Comparison of ENCODE assay signal across 25 mouse cellular contexts in genomic region chr17:28193559-28193958, GRCm38 (mm10). TPM values are rescaled to one million over a fixed set of nuclear protein-coding genes. Genes with fewer than 3 reads are reported as not detected.
DNase-seq lines count a peak whose midpoint lies in the region; ATAC-seq and TF ChIP-seq lines count a peak whose summit lies in the region.
"Had no signal": no experiment of that assay in that cellular context is flagged by ENCODE, and none has a peak within 500 bp of the region (broad histone marks: within the 10 kb centered on the region; RNA-seq: fewer than 3 reads in every experiment).

No protein-coding gene starts in this region.

- 95% methylated on average over 3 of the region's 3 CpGs for WGBS in midbrain, embryonic 11.5 days
- WGBS in midbrain, embryonic 10.5 days, result 87% methylated on average over 3 of the region's 3 CpGs
- 93% methylated on average over 3 of the region's 3 CpGs for WGBS in hindbrain, postnatal 0 days

- no peak for ATAC-seq in midbrain, embryonic 11.5 days (ENCODE audit: low FRiP score)
- no peak for ATAC-seq in hindbrain, postnatal 0 days
- ATAC-seq: activated CD4-positive, CD25-positive, alpha-beta regulatory T cell, adult 4 months; forebrain, embryonic 14.5 days; intestine, embryonic 16.5 days; Patski had no signal

- no peak overlapping the region for H3K4me3 ChIP-seq in midbrain, embryonic 11.5 days (ENCODE audit: low read depth, low read length)
- H3K4me3 ChIP-seq in midbrain, embryonic 10.5 days, result no peak overlapping the region
- H3K4me3 ChIP-seq in hindbrain, postnatal 0 days (ENCODE audit: low read length), result no peak overlapping the region
- H3K4me3 ChIP-seq: embryonic facial prominence, embryonic 10.5 days; erythroblast, embryonic 14.5 days; forebrain, embryonic 10.5 days; heart, embryonic 15.5 days; hindbrain, embryonic 13.5 days had no signal

- DNase-seq in midbrain, embryonic 11.5 days (ENCODE audit: low spot score, missing footprints), result peak; percentile 59
- no peak for DNase-seq in midbrain, embryonic 10.5 days (ENCODE audit: low spot score)
- peak; percentile 39 for DNase-seq in CD4-positive helper T cell, adult 2 months (ENCODE audit: low read depth, low spot score)
- DNase-seq in brain, adult 2 months (ENCODE audit: low read depth, low spot score), result peak; percentile 48
- DNase-seq in lung, adult 18-20 months, result no peak
- no peak for DNase-seq in hindbrain, postnatal 0 days (ENCODE audit: low spot score)
- DNase-seq in spleen, postnatal 14 days (ENCODE audit: low spot score in 2 of 2), result no peak
- DNase-seq: adrenal gland, postnatal 14 days; cerebellum, adult 18-20 months; cerebellum, adult 9-11 months; cerebellum, postnatal 36 days; gastrocnemius, postnatal 10 days; heart, adult 18-20 months; heart, postnatal 14 days had no signal

- H3K9me3 ChIP-seq in midbrain, embryonic 11.5 days (ENCODE audit: control insufficient read depth, low read length), result no peaks in the 10 kb centered on the region
- no peaks in the 10 kb centered on the region for H3K9me3 ChIP-seq in midbrain, embryonic 10.5 days (replicated peaks)
- H3K9me3 ChIP-seq in hindbrain, postnatal 0 days (ENCODE audit: low read length), result no peaks in the 10 kb centered on the region
- H3K9me3 ChIP-seq: embryonic facial prominence, embryonic 10.5 days; forebrain, embryonic 10.5 days; G1E; heart, embryonic 15.5 days; hindbrain, embryonic 13.5 days had no signal

- no peak overlapping the region for H3K27ac ChIP-seq in midbrain, embryonic 11.5 days (ENCODE audit: low read depth, low read length)
- no peak overlapping the region for H3K27ac ChIP-seq in midbrain, embryonic 10.5 days (replicated peaks)
- no peak overlapping the region for H3K27ac ChIP-seq in hindbrain, postnatal 0 days
- H3K27ac ChIP-seq: embryonic facial prominence, embryonic 10.5 days; forebrain, embryonic 10.5 days; heart, embryonic 15.5 days; hindbrain, embryonic 13.5 days had no signal

- H3K9ac ChIP-seq in midbrain, embryonic 11.5 days (ENCODE audit: low read length), result no peak overlapping the region
- H3K9ac ChIP-seq in hindbrain, postnatal 0 days (replicated peaks; ENCODE audit: low read length), result no peak overlapping the region
- H3K9ac ChIP-seq: heart, embryonic 15.5 days; hindbrain, embryonic 13.5 days had no signal

- no peak for TF ChIP-seq CTCF in hindbrain, postnatal 0 days (IDR thresholded peaks at IDR 0.05; ENCODE audit: low read depth)

- H3K4me1 ChIP-seq in midbrain, embryonic 11.5 days (ENCODE audit: control insufficient read depth, insufficient read depth, low read length), result no peaks in the 10 kb centered on the region
- H3K4me1 ChIP-seq in midbrain, embryonic 10.5 days, result peaks cover 6% of the 10 kb centered on the region; the same call in 1 of the 2 replicates
- H3K4me1 ChIP-seq in hindbrain, postnatal 0 days (ENCODE audit: insufficient read depth, low read length), result no peaks in the 10 kb centered on the region
- H3K4me1 ChIP-seq: heart, embryonic 15.5 days had no signal

- no peaks in the 10 kb centered on the region for H3K27me3 ChIP-seq in midbrain, embryonic 11.5 days (ENCODE audit: control insufficient read depth, insufficient read depth, low read length)
- no peaks in the 10 kb centered on the region for H3K27me3 ChIP-seq in midbrain, embryonic 10.5 days (ENCODE audit: low read depth, poor library complexity, severe bottlenecking)
- no peaks in the 10 kb centered on the region for H3K27me3 ChIP-seq in hindbrain, postnatal 0 days (ENCODE audit: insufficient read depth, low read length)
- H3K27me3 ChIP-seq: heart, embryonic 15.5 days; hindbrain, embryonic 13.5 days; Patski had no signal

- H3K4me2 ChIP-seq in midbrain, embryonic 11.5 days, result no peak overlapping the region
- H3K4me2 ChIP-seq in hindbrain, postnatal 0 days (ENCODE audit: low read depth, low read length), result no peak overlapping the region
- H3K4me2 ChIP-seq: heart, embryonic 11.5 days; heart, embryonic 15.5 days; hindbrain, embryonic 13.5 days had no signal

- peaks cover 11% of the 10 kb centered on the region for H3K36me3 ChIP-seq in midbrain, embryonic 11.5 days (ENCODE audit: control insufficient read depth, insufficient read depth, low read length)
- H3K36me3 ChIP-seq in midbrain, embryonic 10.5 days, result peaks cover 86% of the 10 kb centered on the region
- H3K36me3 ChIP-seq in hindbrain, postnatal 0 days (ENCODE audit: insufficient read depth, low read length), result peaks cover 43% of the 10 kb centered on the region

RNA-seq across cellular contexts. Expression of gene Def6, which starts 14.0 kb away (rescaled TPM):
- polyA plus RNA-seq in midbrain, embryonic 11.5 days (2014; fragmentation: Nextera tagmentation; extraction: Ambion mirVana), result 1.7 and 1.8 TPM in 2 replicates
- polyA plus RNA-seq in midbrain, embryonic 10.5 days (2016; fragmentation: Nextera tagmentation; extraction: Ambion mirVana), result 3.1 TPM in 2 replicates
- 5.4 and 13.0 TPM in 2 replicates for total RNA-seq in hindbrain, postnatal 0 days (2014; rRNA removed)
- 7.8 and 9.9 TPM in 2 replicates for polyA plus RNA-seq in hindbrain, postnatal 0 days (2015; fragmentation: Nextera tagmentation; extraction: Ambion mirVana)

RNA-seq across cellular contexts. Expression of gene Zfp523, which starts 16.6 kb away (rescaled TPM):
- 24.6 and 30.2 TPM in 2 replicates for polyA plus RNA-seq in midbrain, embryonic 11.5 days (2014; fragmentation: Nextera tagmentation; extraction: Ambion mirVana)
- 32.4 and 38.0 TPM in 2 replicates for polyA plus RNA-seq in midbrain, embryonic 10.5 days (2016; fragmentation: Nextera tagmentation; extraction: Ambion mirVana)
- total RNA-seq in hindbrain, postnatal 0 days (2014; rRNA removed), result 76.0 and 78.3 TPM in 2 replicates
- polyA plus RNA-seq in hindbrain, postnatal 0 days (2015; fragmentation: Nextera tagmentation; extraction: Ambion mirVana), result 37.7 and 39.3 TPM in 2 replicates

RNA-seq across cellular contexts. Expression of gene Ppard, which starts 38.9 kb away (rescaled TPM):
- 1.7 and 1.8 TPM in 2 replicates for polyA plus RNA-seq in midbrain, embryonic 11.5 days (2014; fragmentation: Nextera tagmentation; extraction: Ambion mirVana)
- 1.5 and 1.7 TPM in 2 replicates for polyA plus RNA-seq in midbrain, embryonic 10.5 days (2016; fragmentation: Nextera tagmentation; extraction: Ambion mirVana)
- total RNA-seq in hindbrain, postnatal 0 days (2014; rRNA removed), result 16.4 and 16.6 TPM in 2 replicates
- polyA plus RNA-seq in hindbrain, postnatal 0 days (2015; fragmentation: Nextera tagmentation; extraction: Ambion mirVana), result 1.4 and 1.7 TPM in 2 replicates

RNA-seq across cellular contexts. Expression of gene Scube3, which starts 51.6 kb away (rescaled TPM):
- polyA plus RNA-seq in midbrain, embryonic 11.5 days (2014; fragmentation: Nextera tagmentation; extraction: Ambion mirVana), result 10.1 and 10.2 TPM in 2 replicates
- 9.5 and 10.8 TPM in 2 replicates for polyA plus RNA-seq in midbrain, embryonic 10.5 days (2016; fragmentation: Nextera tagmentation; extraction: Ambion mirVana)
- 10.7 and 10.9 TPM in 2 replicates for total RNA-seq in hindbrain, postnatal 0 days (2014; rRNA removed)
- 2.1 TPM in 2 replicates for polyA plus RNA-seq in hindbrain, postnatal 0 days (2015; fragmentation: Nextera tagmentation; extraction: Ambion mirVana)
- polyA plus RNA-seq: activated CD4-positive, CD25-positive, alpha-beta regulatory T cell, adult 4 months; erythroblast, embryonic 14.5 days; G1E had no signal

Comparison
In these comparisons a context has a peak if more than half of its experiments do, and no peak if none do; other contexts are left out.
1. DNase-seq: peak in midbrain, embryonic 11.5 days (single experiment), CD4-positive helper T cell, adult 2 months (single experiment) and brain, adult 2 months (single experiment); none in midbrain, embryonic 10.5 days (single experiment), lung, adult 18-20 months (0 of 2), hindbrain, postnatal 0 days (single experiment) and spleen, postnatal 14 days (0 of 2).